8 mouse cellular contexts compared by ENCODE assay signal in the genomic region with DNA sequence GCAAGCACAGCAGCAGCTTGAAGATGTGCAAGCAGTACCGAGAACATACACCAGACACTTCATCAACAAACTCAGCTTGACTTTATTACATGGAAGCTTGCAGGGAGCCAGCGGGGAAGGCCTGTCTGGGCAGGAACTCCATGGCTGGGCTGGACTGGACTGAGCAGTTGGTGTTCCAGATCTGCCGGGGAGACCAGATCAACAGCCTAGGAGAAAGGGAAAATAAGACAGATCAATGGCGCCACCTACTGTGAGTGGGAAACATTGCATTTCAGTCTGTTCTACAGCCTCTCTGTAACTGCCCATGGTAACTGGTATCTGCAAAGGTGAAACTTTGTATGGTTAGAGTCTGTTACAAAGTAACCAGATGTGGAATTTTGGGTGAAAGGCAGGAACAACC. TPM values are rescaled to one million over a fixed set of nuclear protein-coding genes. Genes with fewer than 3 reads are reported as not detected.
A peak's percentile ranks its signal among the peaks of the same experiment; 100 is the strongest.
DNase-seq lines count a peak whose midpoint lies in the region; ATAC-seq and TF ChIP-seq lines count a peak whose summit lies in the region.

No protein-coding gene starts in this region.

- H3K4me1 ChIP-seq in forebrain, embryonic 12.5 days, result peaks cover 8% of the 10 kb centered on the region; the same call in 1 of the 2 replicates
- H3K4me1 ChIP-seq in heart, postnatal 0 days (ENCODE audit: control insufficient read depth, insufficient read depth), result no peaks in the 10 kb centered on the region
- no peaks in the 10 kb centered on the region for H3K4me1 ChIP-seq in liver, embryonic 14.5 days (replicated peaks; ENCODE audit: control insufficient read depth in 2 of 2, insufficient read depth in 2 of 2, low read length in 1 of 2)
- no peaks in the 10 kb centered on the region for H3K4me1 ChIP-seq in neural tube, embryonic 12.5 days
- no peaks in the 10 kb centered on the region for H3K4me1 ChIP-seq in testis, adult 2 months (ENCODE audit: control insufficient read depth, insufficient read depth, low read length)

- no peak overlapping the region for H3K9ac ChIP-seq in forebrain, embryonic 12.5 days
- H3K9ac ChIP-seq in heart, postnatal 0 days (replicated peaks; ENCODE audit: low read depth, low read length), result no peak overlapping the region
- H3K9ac ChIP-seq in liver, embryonic 14.5 days (replicated peaks), result no peak overlapping the region
- H3K9ac ChIP-seq in neural tube, embryonic 12.5 days, result no peak overlapping the region

- H3K36me3 ChIP-seq in forebrain, embryonic 12.5 days (replicated peaks), result peaks cover 12% of the 10 kb centered on the region
- H3K36me3 ChIP-seq in heart, postnatal 0 days (replicated peaks; ENCODE audit: control insufficient read depth, insufficient read depth, low read length), result peaks cover 25% of the 10 kb centered on the region
- 0 out of 2 replicates have a peak, but pooled peaks cover 4% of the 10 kb centered on the region for H3K36me3 ChIP-seq in liver, embryonic 14.5 days (replicated peaks; ENCODE audit: control insufficient read depth, insufficient read depth, low read depth)
- H3K36me3 ChIP-seq in neural tube, embryonic 12.5 days, result peaks cover 26% of the 10 kb centered on the region
- H3K36me3 ChIP-seq in testis, adult 2 months (ENCODE audit: control insufficient read depth, insufficient read depth, low read length), result no peaks in the 10 kb centered on the region

- H3K4me3 ChIP-seq in forebrain, embryonic 12.5 days (replicated peaks), result no peak overlapping the region
- no peak overlapping the region for H3K4me3 ChIP-seq in heart, postnatal 0 days (ENCODE audit: low read depth, low read length)
- H3K4me3 ChIP-seq in liver, embryonic 14.5 days (ENCODE audit: insufficient read depth in 1 of 2, low read depth in 2 of 2, low read length in 2 of 2), result no peak overlapping the region
- no peak overlapping the region for H3K4me3 ChIP-seq in neural tube, embryonic 12.5 days
- H3K4me3 ChIP-seq in testis, adult 2 months (ENCODE audit: control insufficient read depth, low read depth, low read length), result no peak overlapping the region

- no peak for TF ChIP-seq EP300 in heart, postnatal 0 days (IDR thresholded peaks at IDR 0.05; ENCODE audit: low read depth)
- TF ChIP-seq EP300 in liver, embryonic 14.5 days (IDR thresholded peaks at IDR 0.05; ENCODE audit: low read depth), result no peak

- peak; percentile 96 for TF ChIP-seq CTCF in heart, postnatal 0 days (IDR thresholded peaks at IDR 0.05; ENCODE audit: low read depth)
- TF ChIP-seq CTCF in liver, embryonic 14.5 days (IDR thresholded peaks at IDR 0.05; ENCODE audit: low read depth), result peak; percentile 83
- peak; percentile 54; the same call in 1 of the 2 replicates for TF ChIP-seq CTCF in testis, adult 2 months (IDR thresholded peaks at IDR 0.05; ENCODE audit: control insufficient read depth, insufficient read depth, insufficient replicate concordance, low read depth, low read length)

- peak; percentile 60 for DNase-seq in CD4-positive helper T cell, adult 2 months (ENCODE audit: low read depth, low spot score)
- peak; percentile 86 for DNase-seq in heart, postnatal 0 days (ENCODE audit: low spot score)
- peak; percentile 80 to 86 for DNase-seq in kidney, postnatal 25 days
- peak in 2 of 3 experiments; percentile 45 to 50 for DNase-seq in liver, embryonic 14.5 days (ENCODE audit: low read depth in 3 of 3, low spot score in 3 of 3)

- H3K27ac ChIP-seq in forebrain, embryonic 12.5 days, result no peak overlapping the region
- H3K27ac ChIP-seq in heart, postnatal 0 days (ENCODE audit: low read depth), result peak overlapping the region; percentile 28; the same call in 1 of the 2 replicates
- no peak overlapping the region for H3K27ac ChIP-seq in liver, embryonic 14.5 days
- no peak overlapping the region for H3K27ac ChIP-seq in neural tube, embryonic 12.5 days
- H3K27ac ChIP-seq in testis, adult 2 months (ENCODE audit: control insufficient read depth, insufficient read depth, low read depth, low read length), result no peak overlapping the region

- H3K9me3 ChIP-seq in forebrain, embryonic 12.5 days, result no peaks in the 10 kb centered on the region
- no peaks in the 10 kb centered on the region for H3K9me3 ChIP-seq in heart, postnatal 0 days (replicated peaks; ENCODE audit: control insufficient read depth, low read length)
- H3K9me3 ChIP-seq in liver, embryonic 14.5 days (ENCODE audit: control insufficient read depth, low read length), result no peaks in the 10 kb centered on the region
- no peaks in the 10 kb centered on the region for H3K9me3 ChIP-seq in neural tube, embryonic 12.5 days

- WGBS in forebrain, embryonic 12.5 days, result 29% methylated on average over 4 of the region's 4 CpGs
- WGBS in heart, postnatal 0 days, result 9% methylated on average over 4 of the region's 4 CpGs
- WGBS in liver, embryonic 14.5 days (ENCODE audit: insufficient replicate concordance), result 35% methylated on average over 4 of the region's 4 CpGs
- 26% methylated on average over 4 of the region's 4 CpGs for WGBS in neural tube, embryonic 12.5 days

- no peaks in the 10 kb centered on the region for H3K27me3 ChIP-seq in forebrain, embryonic 12.5 days
- H3K27me3 ChIP-seq in heart, postnatal 0 days (ENCODE audit: control insufficient read depth, insufficient read depth, low read length), result no peaks in the 10 kb centered on the region
- H3K27me3 ChIP-seq in liver, embryonic 14.5 days (ENCODE audit: control insufficient read depth, insufficient read depth, low read length), result no peaks in the 10 kb centered on the region
- no peaks in the 10 kb centered on the region for H3K27me3 ChIP-seq in neural tube, embryonic 12.5 days (replicated peaks)
- no peaks in the 10 kb centered on the region for H3K27me3 ChIP-seq in testis, adult 2 months (ENCODE audit: control insufficient read depth, insufficient read depth, low read length)

- ATAC-seq in cerebellum, adult (ENCODE audit: insufficient number of reproducible peaks, low FRiP score, low TSS enrichment), result peak; percentile 86
- ATAC-seq in forebrain, embryonic 12.5 days (ENCODE audit: low FRiP score), result peak; percentile 71; the same call in 1 of the 2 replicates
- peak; percentile 78 for ATAC-seq in heart, postnatal 0 days (ENCODE audit: insufficient read depth, low read depth)
- ATAC-seq in liver, embryonic 14.5 days (ENCODE audit: insufficient read depth), result peak; percentile 48
- peak; percentile 50; the same call in 1 of the 2 replicates for ATAC-seq in neural tube, embryonic 12.5 days (ENCODE audit: low FRiP score, low read depth)

- no peak overlapping the region for H3K4me2 ChIP-seq in forebrain, embryonic 12.5 days
- no peak overlapping the region for H3K4me2 ChIP-seq in heart, postnatal 0 days (ENCODE audit: low read depth, low read length)
- H3K4me2 ChIP-seq in liver, embryonic 14.5 days (ENCODE audit: low read depth), result no peak overlapping the region
- H3K4me2 ChIP-seq in neural tube, embryonic 12.5 days (replicated peaks), result no peak overlapping the region

- TF ChIP-seq POLR2A in testis, adult 2 months (IDR thresholded peaks at IDR 0.05; ENCODE audit: control insufficient read depth, low read depth, low read length), result no peak

RNA-seq across cellular contexts. Expression of a gene that starts 14.5 kb away (rescaled TPM):
- polyA plus RNA-seq in forebrain, embryonic 12.5 days (2016; fragmentation: Nextera tagmentation; extraction: Ambion mirVana), result 211 TPM in 2 replicates
- total RNA-seq in heart, postnatal 0 days (2014; rRNA removed; ENCODE audit: low replicate concordance), result 262 and 340 TPM in 2 replicates
- 346 and 351 TPM in 2 replicates for polyA plus RNA-seq in heart, postnatal 0 days (2015; fragmentation: Nextera tagmentation; extraction: Ambion mirVana)
- polyA plus RNA-seq in liver, embryonic 14.5 days (2012; rRNA removed), result 97.4 and 120 TPM in 2 replicates
- 198 and 209 TPM in 2 replicates for polyA plus RNA-seq in liver, embryonic 14.5 days (2014; fragmentation: Nextera tagmentation; extraction: Ambion mirVana)
- polyA plus RNA-seq in neural tube, embryonic 12.5 days (2016; fragmentation: Nextera tagmentation; extraction: Ambion mirVana), result 275 and 300 TPM in 2 replicates
- polyA plus RNA-seq in testis, adult 2 months (2012; rRNA removed), result 142 and 164 TPM in 2 replicates

RNA-seq across cellular contexts. Expression of a gene that starts 22.9 kb away (rescaled TPM):
- polyA plus RNA-seq in forebrain, embryonic 12.5 days (2016; fragmentation: Nextera tagmentation; extraction: Ambion mirVana), result 239 and 249 TPM in 2 replicates
- 48.5 and 70.6 TPM in 2 replicates for total RNA-seq in heart, postnatal 0 days (2014; rRNA removed; ENCODE audit: low replicate concordance)
- polyA plus RNA-seq in heart, postnatal 0 days (2015; fragmentation: Nextera tagmentation; extraction: Ambion mirVana), result 58.0 and 59.4 TPM in 2 replicates
- 23.3 and 27.7 TPM in 2 replicates for polyA plus RNA-seq in liver, embryonic 14.5 days (2012; rRNA removed)
- 58.4 and 66.4 TPM in 2 replicates for polyA plus RNA-seq in liver, embryonic 14.5 days (2014; fragmentation: Nextera tagmentation; extraction: Ambion mirVana)
- 178 and 185 TPM in 2 replicates for polyA plus RNA-seq in neural tube, embryonic 12.5 days (2016; fragmentation: Nextera tagmentation; extraction: Ambion mirVana)
- 10.0 and 10.7 TPM in 2 replicates for polyA plus RNA-seq in testis, adult 2 months (2012; rRNA removed)

RNA-seq across cellular contexts. Expression of a gene that starts 23.6 kb away (rescaled TPM):
- 329 and 395 TPM in 2 replicates for polyA plus RNA-seq in forebrain, embryonic 12.5 days (2016; fragmentation: Nextera tagmentation; extraction: Ambion mirVana)
- total RNA-seq in heart, postnatal 0 days (2014; rRNA removed; ENCODE audit: low replicate concordance), result 829 and 887 TPM in 2 replicates
- polyA plus RNA-seq in heart, postnatal 0 days (2015; fragmentation: Nextera tagmentation; extraction: Ambion mirVana), result 1,674 and 1,711 TPM in 2 replicates
- polyA plus RNA-seq in liver, embryonic 14.5 days (2012; rRNA removed), result 47.5 and 64.9 TPM in 2 replicates
- polyA plus RNA-seq in liver, embryonic 14.5 days (2014; fragmentation: Nextera tagmentation; extraction: Ambion mirVana), result 88.2 and 91.2 TPM in 2 replicates
- 545 and 567 TPM in 2 replicates for polyA plus RNA-seq in neural tube, embryonic 12.5 days (2016; fragmentation: Nextera tagmentation; extraction: Ambion mirVana)
- 374 and 406 TPM in 2 replicates for polyA plus RNA-seq in testis, adult 2 months (2012; rRNA removed)
